Mouse (Mus musculus) neural tube, embryonic 14.5 days (tissue): Measurements from ENCODE around the gene Nbea. TPM values are rescaled to one million over a fixed set of nuclear protein-coding genes. Genes with fewer than 3 reads are reported as not detected.
"Not testable (repeated sequence)": the region's sequence is repeated elsewhere in the genome, so short reads cannot be mapped to it uniquely, and the experiment has no call there.

ENCODE experiments used
- ATAC-seq: fragments of 200-750 bp; cut with Nextera tagmentation; 2 replicates; pipeline ENCODE4 v1.8.0; 2017; ENCODE audit warnings: low read depth, mild to moderate bottlenecking, moderate TSS enrichment, moderate library complexity
- H3K27ac ChIP-seq: fragments of 300-500 bp; sonication (generic); 2 replicates; pipeline ENCODE4 v1.5.1; 2014; ENCODE audit warnings: low read depth, mild to moderate bottlenecking, control low read depth, low read length, moderate library complexity, mixed read lengths
- H3K27me3 ChIP-seq: fragments of 300-500 bp; sonication (generic); 2 replicates; pipeline ENCODE4 v1.6.1; 2014; ENCODE audit warnings: low read length; ENCODE audit not compliant: control insufficient read depth, insufficient read depth
- H3K36me3 ChIP-seq: fragments of 300-500 bp; sonication (generic); 2 replicates; pipeline ENCODE4 v1.6.1; 2014; ENCODE audit warnings: low read length, mixed read lengths; ENCODE audit not compliant: control insufficient read depth, insufficient read depth
- H3K4me1 ChIP-seq: fragments of 300-500 bp; sonication (generic); 2 replicates; pipeline ENCODE4 v1.6.1; 2014; ENCODE audit warnings: low read length; ENCODE audit not compliant: control insufficient read depth, insufficient read depth
- H3K4me2 ChIP-seq: fragments of 300-500 bp; sonication (generic); 2 replicates; pipeline ENCODE4 v1.6.1; 2014; ENCODE audit warnings: mild to moderate bottlenecking, low read depth, low read length, control low read depth
- H3K4me3 ChIP-seq: fragments of 300-500 bp; sonication (generic); 2 replicates; pipeline ENCODE4 v1.5.1; 2014; ENCODE audit warnings: low read depth, low read length, control low read depth, mixed read lengths
- H3K9ac ChIP-seq: fragments of 300-500 bp; sonication (generic); replicated peaks from 2 replicates; pipeline ENCODE4 v1.6.1; 2014; ENCODE audit warnings: low read depth, mild to moderate bottlenecking, control low read depth, low read length, mixed read lengths
- H3K9me3 ChIP-seq: fragments of 300-500 bp; sonication (generic); 2 replicates; pipeline ENCODE4 v1.6.1; 2016; ENCODE audit warnings: low read length; ENCODE audit not compliant: control insufficient read depth
- WGBS: fragments of 180-500 bp; shearing (Covaris S2); extraction: QIAGEN DNeasy Blood & Tissue Kit; methylation state at CpG from one replicate; pipeline ENCODE4 v1.1.7; 2014; 5-methylcytosine and 5-hydroxymethylcytosine counted together
- polyA plus RNA-seq: library from polyadenylated mRNA; unstranded; fragments of >200 nt; fragmentation: Nextera tagmentation; extraction: Ambion mirVana; gene quantifications from 2 replicates; pipeline ENCODE4 v1.2.1, GENCODE M21; 2014

The Nbea gene
- polyA plus RNA-seq, 1 experiment from 2014 or later: 107 TPM

DNA sequence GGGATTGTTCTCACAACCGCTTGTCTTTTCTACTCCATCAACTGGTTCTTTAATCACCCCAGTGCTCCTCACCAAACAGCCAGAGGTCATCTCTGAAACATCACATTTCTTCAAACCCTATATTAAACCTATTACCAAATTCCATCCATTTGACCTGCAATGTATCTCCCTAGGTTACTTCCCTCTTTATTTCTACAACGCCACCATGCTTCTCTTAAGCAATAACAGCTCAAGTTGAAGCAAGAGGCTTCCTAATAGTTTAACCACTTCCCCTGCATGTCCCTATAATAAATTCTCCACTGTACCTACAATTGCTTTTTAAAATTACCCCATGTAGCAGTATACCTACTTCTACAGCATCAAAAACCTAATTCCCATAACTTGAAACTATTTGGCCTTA, 205.1 kb downstream of the Nbea start:
- WGBS: 92% methylated on average over 2 of the region's 2 CpGs
- no peak overlapping the region for H3K27ac ChIP-seq
- no peak overlapping the region for H3K4me2 ChIP-seq
- no peak overlapping the region for H3K9ac ChIP-seq
- no peaks in the 10 kb centered on the region for H3K9me3 ChIP-seq
- peaks cover 9% of the 10 kb centered on the region for H3K36me3 ChIP-seq
- no peaks in the 10 kb centered on the region for H3K4me1 ChIP-seq
- H3K4me3 ChIP-seq: no peak overlapping the region
- no peak for ATAC-seq
- no peaks in the 10 kb centered on the region for H3K27me3 ChIP-seq

- WGBS: 98% methylated on average over 14 of the region's 14 CpGs
- H3K4me1 ChIP-seq, H3K4me2 ChIP-seq, H3K9ac ChIP-seq, H3K36me3 ChIP-seq, H3K9me3 ChIP-seq, ATAC-seq, H3K27me3 ChIP-seq, H3K4me3 ChIP-seq, H3K27ac ChIP-seq: not testable (repeated sequence)
Measured at GRCm38 (mm10) chr3:55976986-55977385, 206.5 kb downstream of the Nbea start.

DNA sequence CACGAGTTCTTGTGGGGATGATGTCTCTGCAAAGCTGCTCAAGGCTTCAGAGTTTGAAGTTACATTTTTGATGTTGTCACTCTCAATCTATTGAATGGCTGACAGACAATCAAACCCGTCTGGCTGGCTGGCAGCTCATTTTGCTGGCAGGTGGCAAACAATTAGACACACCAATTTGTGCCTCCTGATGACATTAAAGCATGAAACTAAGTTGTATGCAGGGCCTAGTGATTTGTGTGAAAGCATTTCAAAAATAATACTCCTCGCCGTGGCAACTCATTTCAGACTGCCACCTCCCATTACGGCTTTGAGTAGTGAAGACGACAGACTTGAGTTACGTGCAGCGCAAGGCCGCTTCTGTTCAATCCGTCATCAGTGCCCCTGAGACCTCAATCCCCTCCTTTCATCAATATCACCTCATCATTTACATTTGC, 217.8 kb downstream of the Nbea start:
- no peak overlapping the region for H3K4me3 ChIP-seq
- no peak overlapping the region for H3K4me2 ChIP-seq
- 0 out of 2 replicates have a peak, but pooled peaks cover 7% of the 10 kb centered on the region for H3K36me3 ChIP-seq
- no peak for ATAC-seq
- WGBS: 25% methylated on average over 10 of the region's 10 CpGs
- no peak overlapping the region for H3K9ac ChIP-seq
- no peaks in the 10 kb centered on the region for H3K27me3 ChIP-seq
- no peak overlapping the region for H3K27ac ChIP-seq
- no peaks in the 10 kb centered on the region for H3K9me3 ChIP-seq
- H3K4me1 ChIP-seq: no peaks in the 10 kb centered on the region

DNA sequence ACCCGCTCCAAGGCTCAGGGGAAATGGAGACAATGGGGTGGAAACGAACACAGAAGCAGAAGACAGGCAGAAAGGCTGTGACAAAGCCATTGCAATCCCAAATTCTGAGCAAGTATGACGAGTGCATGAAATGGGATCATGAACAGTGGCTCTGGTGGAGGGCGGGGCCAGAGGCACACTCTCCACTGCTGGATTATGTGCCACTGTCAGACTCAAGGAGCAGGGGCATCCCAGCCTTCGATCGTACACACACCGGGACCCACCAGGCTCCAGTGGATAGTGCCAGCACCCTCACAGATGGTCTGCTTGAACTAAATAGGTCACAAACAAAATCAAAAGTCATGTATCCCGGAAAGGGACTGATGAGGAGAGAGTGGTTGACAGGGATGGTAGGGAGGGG, 220.5 kb downstream of the Nbea start:
- Histone ChIP-seq H3K27ac (no peak overlapping the region; the same call in 1 of the 2 replicates), H3K27me3 (no peaks in the 10 kb centered on the region), H3K9me3 (no peaks in the 10 kb centered on the region), H3K36me3 (0 out of 2 replicates have a peak, but pooled peaks cover 3% of the 10 kb centered on the region), H3K4me1 (no peaks in the 10 kb centered on the region), H3K4me2 (no peak overlapping the region), H3K9ac (no peak overlapping the region), H3K4me3 (no peak overlapping the region)
- no peak for ATAC-seq
- 86% methylated on average over 8 of the region's 8 CpGs for WGBS

DNA sequence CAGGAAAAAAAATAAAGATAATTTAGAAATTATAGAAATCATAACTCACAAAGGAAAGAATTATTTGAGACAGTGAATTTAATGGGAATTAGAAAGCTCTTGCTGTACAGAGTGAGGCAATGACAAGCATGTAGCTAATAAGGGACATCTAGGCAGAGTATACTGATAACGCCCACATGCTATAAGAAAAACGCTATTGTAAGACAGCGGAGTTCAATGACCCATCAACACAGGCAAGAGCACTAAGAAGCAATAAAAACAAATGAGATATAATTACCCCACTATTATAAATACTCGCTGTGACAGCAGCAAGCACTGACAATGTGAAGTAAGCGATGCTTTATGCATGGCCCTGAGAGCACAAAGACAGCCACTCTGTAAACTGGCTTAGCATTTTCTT, 233.5 kb downstream of the Nbea start:
- H3K4me2 ChIP-seq: no peak overlapping the region
- no peak overlapping the region for H3K27ac ChIP-seq
- no peaks in the 10 kb centered on the region for H3K9me3 ChIP-seq
- H3K27me3 ChIP-seq: no peaks in the 10 kb centered on the region
- no peaks in the 10 kb centered on the region for H3K4me1 ChIP-seq
- 14% methylated on average over 5 of the region's 5 CpGs for WGBS
- ATAC-seq: peak; percentile 78; the same call in 1 of the 2 replicates
- H3K4me3 ChIP-seq: no peak overlapping the region
- H3K36me3 ChIP-seq: no peaks in the 10 kb centered on the region
- no peak overlapping the region for H3K9ac ChIP-seq

- no peak overlapping the region for H3K9ac ChIP-seq
- H3K4me2 ChIP-seq: no peak overlapping the region
- no peak overlapping the region for H3K27ac ChIP-seq
- no peaks in the 10 kb centered on the region for H3K27me3 ChIP-seq
- H3K4me1 ChIP-seq: no peaks in the 10 kb centered on the region
- 92% methylated on average over 2 of the region's 2 CpGs for WGBS
- H3K36me3 ChIP-seq: no peaks in the 10 kb centered on the region
- no peak overlapping the region for H3K4me3 ChIP-seq
- no peaks in the 10 kb centered on the region for H3K9me3 ChIP-seq
- ATAC-seq: no peak
Measured at GRCm38 (mm10) chr3:55949148-55949547, 234.4 kb downstream of the Nbea start.

GRCm38 (mm10) chr3:55927343-55927742, 256.2 kb downstream of the Nbea start:
- no peak overlapping the region for H3K27ac ChIP-seq

GRCm38 (mm10) chr3:55909290-55909689, 274.2 kb downstream of the Nbea start:
- no peak overlapping the region for H3K27ac ChIP-seq
- no peaks in the 10 kb centered on the region for H3K4me1 ChIP-seq
- 73% methylated on average over 1 of the region's 1 CpGs for WGBS
- no peak for ATAC-seq
- no peak overlapping the region for H3K4me2 ChIP-seq
- H3K27me3 ChIP-seq: no peaks in the 10 kb centered on the region
- no peaks in the 10 kb centered on the region for H3K36me3 ChIP-seq
- H3K4me3 ChIP-seq: no peak overlapping the region
- H3K9ac ChIP-seq: no peak overlapping the region
- no peaks in the 10 kb centered on the region for H3K9me3 ChIP-seq

More at GRCm38 (mm10) chr3:55927343-55927742, 256.2 kb downstream of the Nbea start:
- H3K9ac ChIP-seq: no peak overlapping the region
- H3K36me3 ChIP-seq: peaks cover 10% of the 10 kb centered on the region
- no peaks in the 10 kb centered on the region for H3K4me1 ChIP-seq
- no peak overlapping the region for H3K4me3 ChIP-seq
- no peaks in the 10 kb centered on the region for H3K27me3 ChIP-seq
- WGBS: 48% methylated on average over 2 of the region's 2 CpGs
- H3K4me2 ChIP-seq: no peak overlapping the region
- ATAC-seq: 0 out of 2 replicates have a peak, but pooled peaks have one; percentile 58
- no peaks in the 10 kb centered on the region for H3K9me3 ChIP-seq

- no peak overlapping the region for H3K9ac ChIP-seq
- no peaks in the 10 kb centered on the region for H3K4me1 ChIP-seq
- no peak for ATAC-seq
- no peak overlapping the region for H3K4me2 ChIP-seq
- no peaks in the 10 kb centered on the region for H3K36me3 ChIP-seq
- WGBS: 90% methylated on average over 5 of the region's 5 CpGs
- H3K27me3 ChIP-seq: no peaks in the 10 kb centered on the region
- no peaks in the 10 kb centered on the region for H3K9me3 ChIP-seq
- H3K27ac ChIP-seq: peak overlapping the region; percentile 35; the same call in 1 of the 2 replicates
- H3K4me3 ChIP-seq: no peak overlapping the region
Measured at GRCm38 (mm10) chr3:55890574-55890973, 292.9 kb downstream of the Nbea start.
